Mouse (Mus musculus) CH12.LX (cell line): Measurements from ENCODE around the gene Ubash3b.

ENCODE experiments used
- CTCF ChIP-seq, 2 experiments: IDR thresholded peaks in 1 of 2; conservative IDR thresholded peaks in 1 of 2; 2 replicates each; pipeline ENCODE4 v1.5.1; 2011 to 2012; ENCODE audit warnings: low read depth in 2 of 2, low read length in 2 of 2, improper control_type of control experiment in 1 of 2, inconsistent platforms in 1 of 2, mild to moderate bottlenecking in 1 of 2, moderate library complexity in 1 of 2
- TBP ChIP-seq: conservative IDR thresholded peaks from 2 replicates; pipeline ENCODE4 v1.6.1; 2011; ENCODE audit warnings: low read depth, low read length, improper control_type of control experiment

DNA sequence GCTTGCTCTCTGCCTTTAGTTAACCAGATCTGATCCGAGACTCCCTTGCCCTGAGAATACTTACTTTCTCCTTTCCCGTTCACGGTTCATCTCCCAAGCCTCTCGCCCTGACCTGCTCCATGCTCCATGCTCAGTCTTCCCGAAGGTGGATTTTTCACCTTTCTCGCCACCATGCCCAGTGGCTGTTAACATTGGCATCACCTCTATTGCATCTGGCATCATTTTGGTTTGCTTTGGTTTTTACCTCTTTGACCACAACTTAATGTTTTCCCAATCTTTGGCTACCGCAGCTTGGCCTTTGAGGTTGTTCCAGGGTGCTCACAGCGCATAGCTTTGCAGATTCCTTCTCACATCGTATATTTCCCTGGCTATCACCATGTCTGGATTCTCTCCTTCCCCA, 26.0 kb upstream of the Ubash3b start:
- TF ChIP-seq CTCF (conservative IDR thresholded peaks at IDR 0.05 in 1 of 2, IDR thresholded peaks at IDR 0.05 in 1 of 2; ENCODE audit: low read depth in 2 of 2, low read length in 2 of 2): no peak
- TF ChIP-seq TBP: no peak
